Mouse (Mus musculus): Measurements from ENCODE around the gene Vmn2r91. TPM values are rescaled to one million over a fixed set of nuclear protein-coding genes. Genes with fewer than 3 reads are reported as not detected.
"Not testable (repeated sequence)": the region's sequence is repeated elsewhere in the genome, so short reads cannot be mapped to it uniquely, and the experiment has no call there.

Vmn2r91 gene
- total RNA-seq (2014; rRNA removed) (not detected in 2 replicates), polyA plus RNA-seq (2015; fragmentation: Nextera tagmentation; extraction: Ambion mirVana) (not detected in 2 replicates)

DNA sequence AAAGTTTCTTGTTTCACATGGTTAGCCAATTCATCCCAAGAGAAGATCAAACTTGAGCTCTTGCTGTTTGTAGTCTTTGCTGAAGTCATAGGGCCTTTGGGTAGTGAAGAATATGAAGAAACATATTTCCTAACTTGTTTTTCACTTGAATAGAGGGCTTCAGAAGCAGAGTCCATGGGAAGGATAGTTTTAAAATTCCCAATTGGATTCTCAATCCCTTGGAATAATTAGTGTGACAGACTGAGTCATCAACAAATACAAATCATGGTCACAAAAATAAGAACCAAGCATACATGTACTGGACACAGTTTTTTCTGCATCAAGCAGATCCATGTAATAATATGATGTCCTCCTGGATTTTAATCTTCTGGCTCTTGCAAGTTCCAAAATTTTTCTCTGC is at the start of gene Vmn2r91:
Gene Vmn2r91, plus strand, starts transcription at position 301 of the 400 bp plus-strand sequence.
- not testable (repeated sequence) for H3K36me3 ChIP-seq (ENCODE audit: insufficient read depth); DNase-seq; H3K27ac ChIP-seq (ENCODE audit: low read depth, low read length); H3K4me3 ChIP-seq (ENCODE audit: low read depth, low read length); H3K9me3 ChIP-seq (ENCODE audit: low read length); H3K4me2 ChIP-seq (ENCODE audit: low read depth); H3K27me3 ChIP-seq (ENCODE audit: insufficient read depth, low read length); H3K4me1 ChIP-seq (ENCODE audit: insufficient read depth); ATAC-seq; H3K9ac ChIP-seq

DNA sequence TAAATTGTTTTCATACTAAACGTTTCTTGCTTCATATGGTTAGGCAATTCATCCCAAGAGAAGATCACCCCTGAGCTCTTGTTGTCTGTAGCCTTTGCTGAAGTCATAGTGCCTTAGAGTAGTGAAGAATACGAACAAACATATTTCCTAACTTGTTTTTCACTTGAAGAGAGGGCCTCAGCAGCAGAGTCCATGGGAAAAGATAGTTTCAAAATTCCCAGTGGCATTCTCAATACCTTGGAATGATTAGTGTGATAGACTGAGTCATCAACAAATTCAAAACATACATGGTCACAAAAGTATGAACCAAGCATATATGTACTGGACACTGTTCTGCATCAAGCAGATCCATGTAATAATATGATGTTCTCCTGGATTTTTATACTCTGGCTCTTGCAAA is 35.7 kb upstream of the Vmn2r91 start, which contains the start of gene Vmn2r124:
Gene Vmn2r124, plus strand, starts transcription at position 301 of the 400 bp plus-strand sequence.
- WGBS, result 48% methylated on average over 2 of the region's 2 CpGs
- Histone ChIP-seq H3K9me3 (ENCODE audit: low read length) (no peaks in the 10 kb centered on the region), H3K4me3 (ENCODE audit: low read depth, low read length) (no peak within 1 kb of the TSS), H3K27ac (ENCODE audit: low read depth, low read length) (no peak within 1 kb of the TSS), H3K36me3 (ENCODE audit: insufficient read depth) (no peaks in the 10 kb centered on the region), H3K4me1 (ENCODE audit: insufficient read depth) (no peaks in the 10 kb centered on the region), H3K9ac (no peak within 1 kb of the TSS), H3K4me2 (ENCODE audit: low read depth) (no peak within 1 kb of the TSS), H3K27me3 (ENCODE audit: insufficient read depth, low read length) (no peaks in the 10 kb centered on the region)
- ATAC-seq, result no peak
- no peak for TF ChIP-seq CTCF (IDR thresholded peaks at IDR 0.05; ENCODE audit: low read depth)
- DNase-seq, result no peak

DNA sequence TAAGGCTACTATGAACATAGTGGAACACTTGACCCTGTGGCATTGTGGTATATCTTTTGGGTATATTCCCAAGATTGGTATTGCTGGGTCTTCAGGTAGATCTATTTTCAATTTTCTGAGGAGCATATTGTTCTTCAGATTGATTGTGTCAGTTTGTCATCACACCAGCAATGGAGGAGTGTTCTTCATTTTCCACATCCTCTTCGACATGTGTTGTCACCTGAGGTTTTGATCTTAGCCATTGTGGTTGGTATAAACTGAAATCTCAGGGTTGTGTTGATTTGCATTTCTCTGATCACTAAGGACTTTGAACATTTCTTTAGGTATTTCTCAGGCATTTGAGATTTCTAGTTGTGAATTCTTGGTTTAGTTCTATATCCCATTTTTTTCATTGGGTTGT is 10.8 kb downstream of the Vmn2r91 start:
- H3K4me1 ChIP-seq (ENCODE audit: insufficient read depth); ATAC-seq; H3K36me3 ChIP-seq (ENCODE audit: insufficient read depth); H3K9ac ChIP-seq; H3K4me3 ChIP-seq (ENCODE audit: low read depth, low read length); DNase-seq; H3K27ac ChIP-seq (ENCODE audit: low read depth, low read length); H3K4me2 ChIP-seq (ENCODE audit: low read depth); H3K27me3 ChIP-seq (ENCODE audit: insufficient read depth, low read length); H3K9me3 ChIP-seq (ENCODE audit: low read length): not testable (repeated sequence)
- WGBS, result 60% methylated on average over 1 of the region's 1 CpGs

DNA sequence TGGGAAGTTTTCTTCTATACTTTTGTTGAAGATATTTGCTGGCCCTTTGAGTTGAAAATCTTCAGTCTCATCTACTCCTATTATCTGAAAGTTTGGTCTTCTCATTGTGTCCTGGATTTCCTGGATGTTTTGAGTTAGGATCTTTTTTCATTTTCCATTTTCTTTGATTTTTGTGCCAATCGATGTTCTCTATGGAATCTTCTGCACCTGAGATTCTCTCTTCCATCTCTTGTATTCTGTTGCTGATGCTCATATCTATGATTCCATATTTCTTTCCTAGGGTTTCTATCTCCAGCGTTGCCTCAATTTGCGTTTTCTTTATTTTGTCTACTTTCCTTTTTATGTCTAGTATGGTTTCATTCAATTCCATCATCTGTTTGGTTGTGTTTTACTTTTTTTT is 17.4 kb downstream of the Vmn2r91 start:
- ATAC-seq; H3K4me1 ChIP-seq (ENCODE audit: insufficient read depth); H3K27ac ChIP-seq (ENCODE audit: low read depth, low read length); H3K27me3 ChIP-seq (ENCODE audit: insufficient read depth, low read length); H3K36me3 ChIP-seq (ENCODE audit: insufficient read depth); H3K9ac ChIP-seq; H3K4me2 ChIP-seq (ENCODE audit: low read depth); H3K4me3 ChIP-seq (ENCODE audit: low read depth, low read length); H3K9me3 ChIP-seq (ENCODE audit: low read length): not testable (repeated sequence)
- DNase-seq, result peak; percentile 1
- WGBS, result 89% methylated on average over 3 of the region's 3 CpGs

DNA sequence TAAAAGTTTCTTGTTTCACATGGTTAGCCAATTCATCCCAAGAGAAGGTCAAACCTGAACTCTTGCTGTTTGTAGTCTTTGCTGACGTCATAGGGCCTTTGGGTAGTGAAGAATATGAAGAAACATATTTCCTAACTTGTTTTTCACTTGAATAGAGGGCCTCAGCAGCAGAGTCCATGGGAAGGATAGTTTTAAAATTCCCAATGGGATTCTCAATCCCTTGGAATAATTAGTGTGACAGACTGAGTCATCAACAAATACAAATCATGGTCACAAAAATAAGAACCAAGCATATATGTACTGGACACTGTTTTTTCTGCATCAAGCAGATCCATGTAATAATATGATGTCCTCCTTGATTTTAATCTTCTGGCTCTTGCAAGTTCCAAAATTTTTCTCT is 66.8 kb downstream of the Vmn2r91 start, which contains the start of gene Vmn2r92:
Gene Vmn2r92, plus strand, starts transcription at position 301 of the 400 bp plus-strand sequence.
- H3K27me3 ChIP-seq (ENCODE audit: insufficient read depth, low read length); H3K4me1 ChIP-seq (ENCODE audit: insufficient read depth); H3K9me3 ChIP-seq (ENCODE audit: low read length); H3K9ac ChIP-seq; H3K4me3 ChIP-seq (ENCODE audit: low read depth, low read length); H3K27ac ChIP-seq (ENCODE audit: low read depth, low read length); H3K36me3 ChIP-seq (ENCODE audit: insufficient read depth); DNase-seq; ATAC-seq; H3K4me2 ChIP-seq (ENCODE audit: low read depth): not testable (repeated sequence)
- 76% methylated on average over 1 of the region's 1 CpGs for WGBS

DNA sequence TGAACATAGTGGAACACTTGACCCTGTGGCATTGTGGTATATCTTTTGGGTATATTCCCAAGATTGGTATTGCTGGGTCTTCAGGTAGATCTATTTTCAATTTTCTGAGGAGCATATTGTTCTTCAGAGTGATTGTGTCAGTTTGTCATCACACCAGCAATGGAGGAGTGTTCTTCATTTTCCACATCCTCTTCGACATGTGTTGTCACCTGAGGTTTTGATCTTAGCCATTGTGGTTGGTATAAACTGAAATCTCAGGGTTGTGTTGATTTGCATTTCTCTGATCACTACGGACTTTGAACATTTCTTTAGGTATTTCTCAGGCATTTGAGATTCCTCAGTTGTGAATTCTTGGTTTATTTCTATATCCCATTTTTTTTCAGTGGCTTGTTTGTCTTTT is 76.4 kb downstream of the Vmn2r91 start:
- H3K9ac ChIP-seq; H3K36me3 ChIP-seq (ENCODE audit: insufficient read depth); ATAC-seq; H3K4me2 ChIP-seq (ENCODE audit: low read depth); H3K9me3 ChIP-seq (ENCODE audit: low read length); H3K4me1 ChIP-seq (ENCODE audit: insufficient read depth); H3K4me3 ChIP-seq (ENCODE audit: low read depth, low read length); H3K27me3 ChIP-seq (ENCODE audit: insufficient read depth, low read length); DNase-seq; H3K27ac ChIP-seq (ENCODE audit: low read depth, low read length): not testable (repeated sequence)
- WGBS, result 67% methylated on average over 2 of the region's 2 CpGs

Other genes starting within 250 kb of the Vmn2r91 start
- 0.23 and 0.90 TPM in 2 replicates for gene Has1, start 229.8 kb upstream of the Vmn2r91 start, total RNA-seq (2014; rRNA removed)
- 0.20 and 0.53 TPM in 2 replicates for gene Has1, start 229.8 kb upstream of the Vmn2r91 start, polyA plus RNA-seq (2015; fragmentation: Nextera tagmentation; extraction: Ambion mirVana)
- 0.69 TPM in 1 of 2 replicates, not detected in the other for gene Fpr1, start 201.1 kb upstream of the Vmn2r91 start, total RNA-seq (2014; rRNA removed)
- 0.16 TPM in 1 of 2 replicates, not detected in the other for gene Fpr1, start 201.1 kb upstream of the Vmn2r91 start, polyA plus RNA-seq (2015; fragmentation: Nextera tagmentation; extraction: Ambion mirVana)
- gene Fpr2, start 197.2 kb upstream of the Vmn2r91 start, total RNA-seq (2014; rRNA removed), result 0.38 TPM in 1 of 2 replicates, not detected in the other
- gene Fpr2, start 197.2 kb upstream of the Vmn2r91 start, polyA plus RNA-seq (2015; fragmentation: Nextera tagmentation; extraction: Ambion mirVana), result 0.28 and 0.56 TPM in 2 replicates
- gene Fpr3, start 197.2 kb upstream of the Vmn2r91 start, total RNA-seq (2014; rRNA removed), result not detected in 2 replicates
- gene Fpr3, start 197.2 kb upstream of the Vmn2r91 start, polyA plus RNA-seq (2015; fragmentation: Nextera tagmentation; extraction: Ambion mirVana), result not detected in 2 replicates
- gene Fpr-rs4, start 63.3 kb upstream of the Vmn2r91 start, total RNA-seq (2014; rRNA removed), result not detected in 2 replicates
- not detected in 2 replicates for gene Fpr-rs4, start 63.3 kb upstream of the Vmn2r91 start, polyA plus RNA-seq (2015; fragmentation: Nextera tagmentation; extraction: Ambion mirVana)
- gene Vmn2r124, start 35.6 kb upstream of the Vmn2r91 start, total RNA-seq (2014; rRNA removed), result not detected in 2 replicates
- not detected in 2 replicates for gene Vmn2r124, start 35.6 kb upstream of the Vmn2r91 start, polyA plus RNA-seq (2015; fragmentation: Nextera tagmentation; extraction: Ambion mirVana)
- gene Vmn2r92, start 66.9 kb downstream of the Vmn2r91 start, total RNA-seq (2014; rRNA removed), result not detected in 2 replicates
- gene Vmn2r92, start 66.9 kb downstream of the Vmn2r91 start, polyA plus RNA-seq (2015; fragmentation: Nextera tagmentation; extraction: Ambion mirVana), result not detected in 2 replicates
- gene Vmn2r94, start 192.7 kb downstream of the Vmn2r91 start, total RNA-seq (2014; rRNA removed), result not detected in 2 replicates
- gene Vmn2r94, start 192.7 kb downstream of the Vmn2r91 start, polyA plus RNA-seq (2015; fragmentation: Nextera tagmentation; extraction: Ambion mirVana), result not detected in 2 replicates
- gene Vmn2r93, start 213.1 kb downstream of the Vmn2r91 start, total RNA-seq (2014; rRNA removed), result not detected in 2 replicates
- gene Vmn2r93, start 213.1 kb downstream of the Vmn2r91 start, polyA plus RNA-seq (2015; fragmentation: Nextera tagmentation; extraction: Ambion mirVana), result not detected in 2 replicates